Mouse (Mus musculus): ENCODE measurements around the gene Myh9.

Myh9 gene

GRCm38 (mm10) chr15:77775186-77775963 lies 66.6 kb downstream of the Myh9 start:
- DNase-seq: peak; percentile 84

- DNase-seq: no peak
These were observed 67.7 kb downstream of the Myh9 start for GRCm38 (mm10) chr15:77774303-77774702.

GRCm38 (mm10) chr15:77773099-77773915 lies 68.7 kb downstream of the Myh9 start:
- no peak for DNase-seq

- no peak for DNase-seq
These were observed 71.0 kb downstream of the Myh9 start for GRCm38 (mm10) chr15:77770942-77771341.

GRCm38 (mm10) chr15:77770341-77770740 lies 71.6 kb downstream of the Myh9 start:
- peak; percentile 28 for DNase-seq

GRCm38 (mm10) chr15:77766981-77767380 lies 75.0 kb downstream of the Myh9 start:
- no peak for DNase-seq

GRCm38 (mm10) chr15:77765484-77766093 lies 76.4 kb downstream of the Myh9 start:
- DNase-seq: no peak

- DNase-seq: peak; percentile 39
These were observed 77.5 kb downstream of the Myh9 start for GRCm38 (mm10) chr15:77764391-77765006.

GRCm38 (mm10) chr15:77763702-77764101 lies 78.3 kb downstream of the Myh9 start:
- DNase-seq: no peak

GRCm38 (mm10) chr15:77763050-77763449 lies 78.9 kb downstream of the Myh9 start:
- no peak for DNase-seq

- DNase-seq: peak; percentile 34
These were observed 80.2 kb downstream of the Myh9 start for GRCm38 (mm10) chr15:77761561-77762380.

- DNase-seq: peak; percentile 3
These were observed 80.9 kb downstream of the Myh9 start for GRCm38 (mm10) chr15:77761083-77761482.

- DNase-seq: no peak
These were observed 81.9 kb downstream of the Myh9 start for GRCm38 (mm10) chr15:77760037-77760436.

GRCm38 (mm10) chr15:77757586-77758226 lies 84.3 kb downstream of the Myh9 start:
- no peak for DNase-seq

GRCm38 (mm10) chr15:77756848-77757247 lies 85.1 kb downstream of the Myh9 start, which contains the start of gene Apol8:
TSS of gene Apol8 (minus strand) at chr15:77757003.
- peak; percentile 55 for DNase-seq

GRCm38 (mm10) chr15:77756081-77756480 lies 85.9 kb downstream of the Myh9 start:
- DNase-seq: no peak

GRCm38 (mm10) chr15:77755132-77755531 lies 86.8 kb downstream of the Myh9 start:
- DNase-seq: no peak

GRCm38 (mm10) chr15:77752443-77752842 lies 89.5 kb downstream of the Myh9 start:
- DNase-seq: no peak

- DNase-seq: peak; percentile 40
These were observed 91.5 kb downstream of the Myh9 start for GRCm38 (mm10) chr15:77750461-77750860.

- no peak for DNase-seq
These were observed 92.3 kb downstream of the Myh9 start for GRCm38 (mm10) chr15:77749717-77750116.

- DNase-seq: no peak
These were observed 93.6 kb downstream of the Myh9 start for GRCm38 (mm10) chr15:77748414-77748813.

- no peak for DNase-seq
These were observed 95.6 kb downstream of the Myh9 start for GRCm38 (mm10) chr15:77746326-77746725.

Measured in kidney, adult 18-20 months (tissue).